ENCODE assay signal across 8 mouse cellular contexts in genomic region chr11:117658974-117659373, GRCm38 (mm10). TPM values are rescaled to one million over a fixed set of nuclear protein-coding genes. Genes with fewer than 3 reads are reported as not detected.
DNase-seq lines count a peak whose midpoint lies in the region.

No protein-coding gene starts in this region.

- intact Hi-C loops in gastrocnemius, postnatal 14 days (cut with DNase I; ENCODE audit: low total_unique reads), result loop anchor here (10.0 kb wide), 1 partner anchor 274 kb away; no protein-coding TSS in a partner anchor

- peak; percentile 46 for DNase-seq in gastrocnemius, postnatal 14 days
- DNase-seq in gastrocnemius, adult 8-10 months (ENCODE audit: low spot score in 2 of 2), result no peak
- DNase-seq in retina, postnatal 1 day, result peak; percentile 44
- no peak for DNase-seq in retina, embryonic 14.5 days (ENCODE audit: low spot score)
- DNase-seq in kidney, postnatal 36 days, result peak; percentile 19 to 59
- peak; percentile 52 for DNase-seq in right cerebral cortex, postnatal 4 days
- DNase-seq in layer of hippocampus, adult 9-10 months (ENCODE audit: low spot score), result no peak
- no peak for DNase-seq in embryo, embryonic 10 days (ENCODE audit: low spot score)

RNA-seq across cellular contexts. Expression of gene Tnrc6c, which starts 4.9 kb away (rescaled TPM):
- 10 to 100 TPM; 16.5 to 18.1 TPM for total RNA-seq in gastrocnemius, postnatal 14 days (2021)
- total RNA-seq in gastrocnemius, adult 8-10 months (2022), result 10 to 100 TPM; 17.0 to 20.8 (median 18.6) TPM

Comparison
In these comparisons a context has a peak if more than half of its experiments do, and no peak if none do; other contexts are left out.
1. DNase-seq: peak in gastrocnemius, postnatal 14 days (single experiment), retina, postnatal 1 day (single experiment), kidney, postnatal 36 days (2 of 2) and right cerebral cortex, postnatal 4 days (single experiment); none in gastrocnemius, adult 8-10 months (0 of 2), retina, embryonic 14.5 days (single experiment), layer of hippocampus, adult 9-10 months (single experiment) and embryo, embryonic 10 days (single experiment).